Mouse (Mus musculus) intestine, embryonic 14.5 days (tissue): ENCODE results near the gene Tmem39a. TPM values are rescaled to one million over a fixed set of nuclear protein-coding genes. Genes with fewer than 3 reads are reported as not detected.

Experiments used
- ATAC-seq: fragments of 200-750 bp; cut with Nextera tagmentation; replicated peaks from 2 replicates; pipeline ENCODE4 v1.8.0; 2017; ENCODE audit warnings: low read depth, moderate number of reproducible peaks, moderate TSS enrichment, moderate library complexity; ENCODE audit not compliant: low FRiP score, low TSS enrichment
- DNase-seq: peaks from one replicate; pipeline ENCODE4 v3.0.0-alpha.2; 2018; ENCODE audit warnings: low spot score
- H3K27ac ChIP-seq: fragments of 300-500 bp; sonication (generic); 2 replicates; pipeline ENCODE4 v1.5.1; 2014; ENCODE audit warnings: low read depth, mild to moderate bottlenecking, control low read depth
- H3K27me3 ChIP-seq: fragments of 300-500 bp; sonication (generic); replicated peaks from 2 replicates; pipeline ENCODE4 v1.6.1; 2014; ENCODE audit warnings: low read length, control low read depth; ENCODE audit not compliant: control insufficient read depth, insufficient read depth
- H3K36me3 ChIP-seq: fragments of 300-500 bp; sonication (generic); 2 replicates; pipeline ENCODE4 v1.6.1; 2014; ENCODE audit warnings: low read length, control low read depth; ENCODE audit not compliant: control insufficient read depth, insufficient read depth
- H3K4me1 ChIP-seq: fragments of 300-500 bp; sonication (generic); replicated peaks from 2 replicates; pipeline ENCODE4 v1.6.1; 2014; ENCODE audit warnings: low read length, control low read depth, mixed read lengths; ENCODE audit not compliant: control insufficient read depth, insufficient read depth
- H3K4me2 ChIP-seq: fragments of 300-500 bp; sonication (generic); 2 replicates; pipeline ENCODE4 v1.6.1; 2014; ENCODE audit warnings: low read length
- H3K4me3 ChIP-seq: fragments of 300-500 bp; sonication (generic); 2 replicates; pipeline ENCODE4 v1.5.1; 2014; ENCODE audit warnings: low read depth, low read length, control low read depth, mixed read lengths
- H3K9ac ChIP-seq: fragments of 300-500 bp; sonication (generic); 2 replicates; pipeline ENCODE4 v1.6.1; 2014; ENCODE audit warnings: mild to moderate bottlenecking, low read length
- H3K9me3 ChIP-seq: fragments of 300-500 bp; sonication (generic); 2 replicates; pipeline ENCODE4 v1.6.1; 2016; ENCODE audit warnings: low read length, control low read depth; ENCODE audit not compliant: control insufficient read depth
- WGBS: fragments of 180-500 bp; shearing (Covaris S2); extraction: QIAGEN DNeasy Blood & Tissue Kit; methylation state at CpG from one replicate; pipeline ENCODE4 v1.1.7; 2014; 5-methylcytosine and 5-hydroxymethylcytosine counted together
- polyA plus RNA-seq: library from polyadenylated mRNA; unstranded; fragments of >200 nt; fragmentation: Nextera tagmentation; extraction: Ambion mirVana; gene quantifications from 2 replicates; pipeline ENCODE4 v1.2.1, GENCODE M21; 2014

Gene Tmem39a
- polyA plus RNA-seq, 1 experiment from 2014 or later: 97.9 TPM

GRCm38 (mm10) chr16:38596651-38597050 lies 38.2 kb downstream of the Tmem39a start:
- Histone ChIP-seq H3K9me3 (no peaks in the 10 kb centered on the region), H3K27me3 (no peaks in the 10 kb centered on the region), H3K4me3 (no peak overlapping the region), H3K9ac (no peak overlapping the region), H3K4me1 (no peaks in the 10 kb centered on the region), H3K27ac (no peak overlapping the region), H3K4me2 (no peak overlapping the region), H3K36me3 (peaks cover 24% of the 10 kb centered on the region)
- DNase-seq (no peak), ATAC-seq (no peak)
- WGBS: 94% methylated on average over 2 of the region's 2 CpGs

DNA sequence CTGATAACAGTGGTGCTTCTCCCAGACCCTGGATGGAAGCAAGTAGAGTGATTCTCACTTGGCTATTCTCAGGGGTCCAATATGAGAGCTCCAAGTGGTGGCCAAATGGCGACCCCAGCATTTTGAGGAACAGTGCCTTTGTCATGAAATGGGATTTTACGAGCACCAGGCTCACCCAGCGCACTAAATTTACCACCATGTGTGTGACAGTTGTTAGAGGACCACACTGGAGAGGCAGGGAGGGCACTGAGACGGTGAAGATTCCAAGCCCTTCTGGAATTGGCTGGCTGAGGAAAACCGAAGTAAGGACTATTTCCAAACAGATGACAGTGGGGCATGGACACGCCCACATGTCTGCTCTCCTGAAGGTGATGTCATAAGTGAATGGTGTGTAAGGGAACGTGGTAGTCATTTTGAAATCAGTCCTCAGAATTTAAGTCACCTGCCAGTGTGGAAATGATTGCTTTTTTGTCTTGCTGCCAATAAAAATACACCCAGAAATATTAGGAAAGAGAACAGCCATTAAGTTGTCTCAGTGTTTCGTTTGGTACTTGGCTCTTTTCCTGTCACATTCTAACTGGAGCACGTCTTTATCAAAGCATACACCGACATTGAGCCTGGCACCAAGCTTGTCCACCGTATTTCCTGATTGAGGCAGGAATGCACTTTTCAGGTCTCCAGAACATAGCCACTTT lies 40.6 kb downstream of the Tmem39a start:
- Histone ChIP-seq H3K4me3 (no peak overlapping the region), H3K27me3 (no peaks in the 10 kb centered on the region), H3K9ac (no peak overlapping the region), H3K4me2 (no peak overlapping the region), H3K27ac (no peak overlapping the region), H3K9me3 (no peaks in the 10 kb centered on the region), H3K4me1 (no peaks in the 10 kb centered on the region), H3K36me3 (0 out of 2 replicates have a peak, but pooled peaks cover 10% of the 10 kb centered on the region)
- ATAC-seq (no peak), DNase-seq (no peak)
- 60% methylated on average over 11 of the region's 11 CpGs for WGBS

GRCm38 (mm10) chr16:38602989-38603804 lies 44.7 kb downstream of the Tmem39a start:
- 45% methylated on average over 11 of the region's 11 CpGs for WGBS
- DNase-seq: no peak
- 0 out of 2 replicates have a peak, but pooled peaks have one; percentile 53 for ATAC-seq
- H3K4me3 ChIP-seq: no peak overlapping the region
- no peaks in the 10 kb centered on the region for H3K9me3 ChIP-seq
- H3K36me3 ChIP-seq: peaks cover 26% of the 10 kb centered on the region
- H3K4me1 ChIP-seq: no peaks in the 10 kb centered on the region
- H3K4me2 ChIP-seq: no peak overlapping the region
- no peak overlapping the region for H3K27ac ChIP-seq
- no peak overlapping the region for H3K9ac ChIP-seq
- no peaks in the 10 kb centered on the region for H3K27me3 ChIP-seq

- H3K27me3 ChIP-seq: no peaks in the 10 kb centered on the region
- H3K4me3 ChIP-seq: no peak overlapping the region
- WGBS: 87% methylated on average over 7 of the region's 7 CpGs
- peaks cover 4% of the 10 kb centered on the region; the same call in 1 of the 2 replicates for H3K9me3 ChIP-seq
- peaks cover 29% of the 10 kb centered on the region for H3K36me3 ChIP-seq
- ATAC-seq (no peak), DNase-seq (no peak)
- H3K27ac ChIP-seq: no peak overlapping the region
- no peak overlapping the region for H3K9ac ChIP-seq
- no peaks in the 10 kb centered on the region for H3K4me1 ChIP-seq
- H3K4me2 ChIP-seq: no peak overlapping the region
These were observed 48.0 kb downstream of the Tmem39a start for GRCm38 (mm10) chr16:38606509-38606908.

DNA sequence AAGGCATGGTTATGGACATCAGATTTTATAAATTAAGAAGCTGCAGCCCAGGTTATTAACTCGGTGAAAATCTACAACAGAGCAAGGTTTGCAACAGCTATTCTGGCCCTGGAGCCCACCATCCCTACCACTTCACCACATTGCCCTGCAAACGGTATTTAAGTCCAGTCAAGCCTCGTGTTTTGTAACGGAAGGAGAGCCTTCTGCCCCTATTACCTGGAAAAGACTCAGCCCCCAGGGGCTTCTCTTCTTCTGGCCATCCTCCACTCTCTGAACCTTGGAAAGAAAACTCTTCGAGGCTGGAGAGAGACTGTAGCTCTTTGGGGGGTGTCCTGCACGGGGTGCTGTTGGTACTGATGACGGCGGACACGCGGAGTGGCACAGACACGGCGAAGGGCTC lies 50.2 kb downstream of the Tmem39a start:
- no peak overlapping the region for H3K27ac ChIP-seq
- WGBS: 83% methylated on average over 12 of the region's 12 CpGs
- peaks cover 28% of the 10 kb centered on the region for H3K36me3 ChIP-seq
- DNase-seq (no peak), ATAC-seq (no peak)
- H3K4me2 ChIP-seq: no peak overlapping the region
- H3K27me3 ChIP-seq: no peaks in the 10 kb centered on the region
- H3K9me3 ChIP-seq: peaks cover 4% of the 10 kb centered on the region; the same call in 1 of the 2 replicates
- no peaks in the 10 kb centered on the region for H3K4me1 ChIP-seq
- no peak overlapping the region for H3K4me3 ChIP-seq
- H3K9ac ChIP-seq: no peak overlapping the region

GRCm38 (mm10) chr16:38609092-38609491 lies 50.6 kb downstream of the Tmem39a start:
- no peak overlapping the region for H3K4me2 ChIP-seq
- no peak for ATAC-seq

DNA sequence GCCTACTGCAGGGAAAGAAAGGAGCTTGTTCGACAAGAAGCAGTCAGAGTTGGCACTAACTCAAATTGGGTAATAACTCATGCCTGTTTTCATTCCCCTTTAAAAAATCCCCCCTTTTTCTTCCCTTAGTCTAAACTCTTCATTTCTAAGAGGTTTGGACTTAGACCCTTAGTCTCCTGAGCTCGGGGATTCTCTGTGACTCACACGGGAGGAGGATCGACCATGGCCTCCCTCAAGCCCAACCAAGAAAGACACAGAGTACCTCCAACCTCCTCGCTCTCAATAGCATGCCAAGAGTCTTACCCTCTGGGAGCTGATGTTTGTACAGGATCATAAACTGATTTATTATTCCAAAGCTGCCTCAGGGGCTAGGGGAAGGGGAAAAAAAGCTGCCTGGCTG lies 54.1 kb downstream of the Tmem39a start:
- 45% methylated on average over 5 of the region's 5 CpGs for WGBS
- no peaks in the 10 kb centered on the region for H3K27me3 ChIP-seq
- no peak for ATAC-seq
- DNase-seq: no peak
- no peak overlapping the region for H3K9ac ChIP-seq
- no peak overlapping the region for H3K4me3 ChIP-seq
- no peak overlapping the region for H3K27ac ChIP-seq
- peaks cover 4% of the 10 kb centered on the region; the same call in 1 of the 2 replicates for H3K9me3 ChIP-seq
- H3K36me3 ChIP-seq: peaks cover 17% of the 10 kb centered on the region; the same call in 1 of the 2 replicates
- H3K4me2 ChIP-seq: no peak overlapping the region
- H3K4me1 ChIP-seq: no peaks in the 10 kb centered on the region

More at GRCm38 (mm10) chr16:38609092-38609491, 50.6 kb downstream of the Tmem39a start:
- H3K9me3 ChIP-seq: peaks cover 4% of the 10 kb centered on the region; the same call in 1 of the 2 replicates
- H3K27ac ChIP-seq: no peak overlapping the region
- peaks cover 28% of the 10 kb centered on the region for H3K36me3 ChIP-seq
- no peaks in the 10 kb centered on the region for H3K4me1 ChIP-seq
- H3K27me3 ChIP-seq: no peaks in the 10 kb centered on the region
- H3K9ac ChIP-seq: no peak overlapping the region
- no peak overlapping the region for H3K4me3 ChIP-seq
- 68% methylated on average over 18 of the region's 18 CpGs for WGBS
- no peak for DNase-seq

GRCm38 (mm10) chr16:38613646-38614045 lies 55.1 kb downstream of the Tmem39a start:
- Histone ChIP-seq H3K4me2 (no peak overlapping the region), H3K27ac (no peak overlapping the region), H3K4me1 (no peaks in the 10 kb centered on the region), H3K27me3 (no peaks in the 10 kb centered on the region), H3K36me3 (peaks cover 12% of the 10 kb centered on the region; the same call in 1 of the 2 replicates), H3K4me3 (no peak overlapping the region), H3K9ac (no peak overlapping the region), H3K9me3 (peaks cover 4% of the 10 kb centered on the region; the same call in 1 of the 2 replicates)
- no peak for ATAC-seq
- 92% methylated on average over 6 of the region's 6 CpGs for WGBS
- no peak for DNase-seq
